Mouse (Mus musculus): ENCODE measurements around the gene Mapkapk5.
"Not testable (repeated sequence)": the region's sequence is repeated elsewhere in the genome, so short reads cannot be mapped to it uniquely, and the experiment has no call there.

Gene Mapkapk5

GRCm38 (mm10) chr5:121564468-121564895 is 18.8 kb upstream of the Mapkapk5 start:
- peak; percentile 72 to 88 for DNase-seq (ENCODE audit: low spot score in 2 of 2)

GRCm38 (mm10) chr5:121562436-121562835 is 16.7 kb upstream of the Mapkapk5 start:
- no peak for DNase-seq (ENCODE audit: low spot score in 2 of 2)

GRCm38 (mm10) chr5:121549196-121549595 is 3.5 kb upstream of the Mapkapk5 start:
- no peak for DNase-seq (ENCODE audit: low spot score in 2 of 2)

- no peak for DNase-seq (ENCODE audit: low spot score in 2 of 2)
Observed at GRCm38 (mm10) chr5:121547084-121547483, 1.4 kb upstream of the Mapkapk5 start.

GRCm38 (mm10) chr5:121546530-121546895 is 808 bp upstream of the Mapkapk5 start:
- peak; percentile 33 to 45 for DNase-seq (ENCODE audit: low spot score in 2 of 2)

- peak in 1 of 2 experiments; percentile 21 for DNase-seq (ENCODE audit: low spot score in 2 of 2)
Observed at GRCm38 (mm10) chr5:121544910-121545792, 554 bp downstream of the Mapkapk5 start, which contains the start of the genes Adam1a and Gm42878. Gene Adam1a, minus strand, starts transcription at chr5:121545482. Gene Gm42878, minus strand, starts transcription at chr5:121545482.

GRCm38 (mm10) chr5:121543370-121543769 is 2.3 kb downstream of the Mapkapk5 start:
- no peak for DNase-seq (ENCODE audit: low spot score in 2 of 2)

- DNase-seq (ENCODE audit: low spot score in 2 of 2) = no peak
Observed at GRCm38 (mm10) chr5:121541235-121541634, 4.5 kb downstream of the Mapkapk5 start.

- no peak for DNase-seq (ENCODE audit: low spot score in 2 of 2)
Observed at GRCm38 (mm10) chr5:121540066-121540465, 5.6 kb downstream of the Mapkapk5 start.

- no peak for DNase-seq (ENCODE audit: low spot score in 2 of 2)
Observed at GRCm38 (mm10) chr5:121537588-121537987, 8.1 kb downstream of the Mapkapk5 start.

GRCm38 (mm10) chr5:121536921-121537555 is 8.7 kb downstream of the Mapkapk5 start:
- no peak for DNase-seq (ENCODE audit: low spot score in 2 of 2)

GRCm38 (mm10) chr5:121535116-121535515 is 10.6 kb downstream of the Mapkapk5 start:
- DNase-seq (ENCODE audit: low spot score in 2 of 2) = no peak

- DNase-seq (ENCODE audit: low spot score in 2 of 2) = no peak
Observed at GRCm38 (mm10) chr5:121534521-121534920, 11.2 kb downstream of the Mapkapk5 start.

GRCm38 (mm10) chr5:121526961-121527360 is 18.7 kb downstream of the Mapkapk5 start:
- DNase-seq (ENCODE audit: low spot score in 2 of 2) = no peak

GRCm38 (mm10) chr5:121526526-121526925 is 19.2 kb downstream of the Mapkapk5 start:
- DNase-seq (ENCODE audit: low spot score in 2 of 2) = no peak

GRCm38 (mm10) chr5:121525774-121526450 is 19.8 kb downstream of the Mapkapk5 start:
- DNase-seq (ENCODE audit: low spot score in 2 of 2) = no peak

- not testable (repeated sequence) for DNase-seq (ENCODE audit: low spot score in 2 of 2)
Observed at GRCm38 (mm10) chr5:121519758-121520157, 25.9 kb downstream of the Mapkapk5 start.

- no peak for DNase-seq (ENCODE audit: low spot score in 2 of 2)
Observed at GRCm38 (mm10) chr5:121518983-121519382, 26.7 kb downstream of the Mapkapk5 start.

- DNase-seq (ENCODE audit: low spot score in 2 of 2) = no peak
Observed at GRCm38 (mm10) chr5:121510009-121510408, 35.7 kb downstream of the Mapkapk5 start.

- DNase-seq (ENCODE audit: low spot score in 2 of 2) = no peak
Observed at GRCm38 (mm10) chr5:121506846-121507245, 38.9 kb downstream of the Mapkapk5 start.

GRCm38 (mm10) chr5:121503231-121503630 is 42.5 kb downstream of the Mapkapk5 start, which contains the start of gene Adam1b:
Gene Adam1b, minus strand, starts transcription at chr5:121503435.
- no peak for DNase-seq (ENCODE audit: low spot score in 2 of 2)

GRCm38 (mm10) chr5:121501424-121501996 is 44.2 kb downstream of the Mapkapk5 start:
- DNase-seq (ENCODE audit: low spot score in 2 of 2) = not testable (repeated sequence)
